Mouse (Mus musculus) E14TG2a.4 (cell line): ENCODE results near the gene E330009J07Rik.

ENCODE experiments used
- CTCF ChIP-seq: conservative IDR thresholded peaks from 2 replicates; pipeline ENCODE4 v1.5.1; 2014; ENCODE audit warnings: low read length
- NANOG ChIP-seq: IDR thresholded peaks from 2 replicates; pipeline ENCODE4 v1.6.1; 2014; ENCODE audit warnings: borderline replicate concordance, low read length, mixed read lengths
- POU5F1 ChIP-seq: IDR thresholded peaks from 2 replicates; pipeline ENCODE4 v1.6.1; 2014; ENCODE audit warnings: low read length, borderline replicate concordance

DNA sequence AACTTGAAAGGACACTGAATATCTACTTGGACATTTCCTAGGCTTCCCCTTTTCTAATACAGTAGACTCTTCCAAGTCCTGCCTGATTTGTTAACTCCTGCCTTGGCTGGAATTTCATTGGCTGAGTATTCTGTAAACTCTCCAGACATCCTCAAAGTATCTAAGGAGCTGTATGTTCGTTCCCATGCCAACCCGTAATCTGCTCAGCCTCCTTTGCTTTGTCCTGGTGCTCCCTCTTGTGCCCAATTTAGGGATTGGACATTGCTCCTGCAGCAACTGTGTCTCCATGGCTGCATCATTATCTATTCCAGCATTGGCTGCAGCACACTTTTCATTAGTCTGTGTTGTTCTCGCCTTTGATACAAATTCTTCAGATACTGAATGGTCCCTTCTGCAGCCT lies 42.7 kb downstream of the E330009J07Rik start:
- TF ChIP-seq CTCF (peak; percentile 60), POU5F1 (no peak), NANOG (no peak)
